Mouse (Mus musculus): ENCODE results near the gene Syngr1.

Gene Syngr1

DNA sequence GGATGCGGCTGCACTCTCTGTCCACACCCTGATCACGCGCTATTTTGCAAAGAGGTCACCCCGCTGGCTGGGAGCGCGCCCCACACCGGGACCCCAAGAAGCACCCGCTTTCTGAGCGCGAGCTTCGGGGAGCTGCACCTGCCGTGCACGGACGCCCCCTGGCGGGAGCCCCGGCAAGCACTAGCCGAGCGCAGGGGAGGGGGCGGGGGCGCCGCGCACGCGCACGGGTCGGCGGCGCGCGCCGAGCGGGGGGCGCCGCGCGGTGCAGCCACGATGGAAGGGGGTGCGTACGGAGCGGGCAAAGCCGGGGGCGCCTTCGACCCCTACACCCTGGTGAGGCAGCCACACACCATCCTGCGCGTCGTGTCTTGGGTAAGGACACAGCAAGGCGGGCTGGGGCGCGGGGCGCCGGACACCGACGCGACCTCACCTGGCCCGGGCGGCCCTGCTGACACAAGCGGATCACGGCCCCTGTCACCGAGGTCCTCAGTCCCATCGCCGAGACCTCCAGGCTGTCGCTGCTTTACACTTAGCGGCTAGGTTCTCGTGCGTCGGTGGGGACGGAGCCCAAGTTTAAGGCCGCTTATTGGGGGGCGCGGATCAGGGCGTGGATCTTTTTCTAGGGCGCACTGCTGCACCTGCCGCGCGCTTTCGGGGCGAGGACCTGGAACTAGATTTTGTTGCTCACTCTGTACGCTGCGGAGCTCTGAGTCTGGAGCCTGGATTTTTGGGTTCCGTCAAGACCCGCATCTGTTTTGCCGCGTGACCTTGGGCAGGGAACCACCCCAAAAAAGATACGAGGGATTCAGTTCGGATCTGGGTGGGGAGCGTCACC lies at the start of gene Syngr1, which contains the start of gene Rpl3:
Gene Syngr1, plus strand, starts transcription at position 214 of the 835 bp plus-strand sequence.
Gene Rpl3, minus strand, starts transcription at position 748 of the 835 bp plus-strand sequence.
- peak; percentile 84 for DNase-seq (ENCODE audit: low spot score)

- no peak for DNase-seq (ENCODE audit: low spot score)
Measured at GRCm38 (mm10) chr15:80042152-80042551, 49.0 kb upstream of the Syngr1 start.

DNA sequence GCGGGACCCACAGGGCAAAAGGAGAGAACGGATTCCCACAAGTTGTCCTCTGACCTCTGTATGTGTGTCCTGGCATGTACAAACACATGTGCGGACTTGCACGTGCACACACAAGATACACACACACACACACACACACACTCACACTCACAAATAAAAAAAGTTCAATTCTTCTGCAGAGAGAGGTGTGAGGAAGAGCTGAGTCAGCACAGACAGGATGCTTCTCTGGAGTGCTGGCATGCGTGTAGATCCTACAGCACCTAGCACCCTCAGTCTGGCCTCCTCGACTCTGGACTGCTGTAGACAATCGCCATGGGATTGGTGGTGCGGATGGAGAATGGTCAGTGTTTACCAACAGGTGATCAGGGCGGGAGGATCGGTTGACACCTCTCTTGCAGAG lies 46.9 kb upstream of the Syngr1 start:
- DNase-seq (ENCODE audit: low spot score) = no peak

- no peak for DNase-seq (ENCODE audit: low spot score)
Measured at GRCm38 (mm10) chr15:80045749-80046148, 45.4 kb upstream of the Syngr1 start.

- no peak for DNase-seq (ENCODE audit: low spot score)
Measured at GRCm38 (mm10) chr15:80047242-80047641, 43.9 kb upstream of the Syngr1 start.

DNA sequence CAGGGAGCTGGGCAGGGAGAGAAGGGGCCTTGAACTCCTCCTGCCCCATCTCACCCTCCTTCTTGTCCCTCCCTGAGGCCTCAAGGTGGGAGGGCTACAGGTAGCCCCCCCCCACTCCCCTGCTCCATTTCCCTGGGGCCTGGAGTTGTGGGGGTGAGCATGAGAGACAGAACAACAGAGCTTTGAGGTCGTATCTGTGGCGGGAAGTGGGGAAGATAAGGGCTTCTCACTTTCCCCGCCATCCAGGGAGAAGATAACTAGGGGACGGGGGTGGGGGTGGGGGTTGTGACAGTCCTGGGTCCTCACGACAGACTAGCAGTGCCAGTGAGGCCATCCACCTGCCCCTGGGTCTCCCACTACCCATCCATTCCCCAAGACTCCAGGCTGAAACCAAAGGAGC lies 43.2 kb upstream of the Syngr1 start:
- no peak for DNase-seq (ENCODE audit: low spot score)

DNA sequence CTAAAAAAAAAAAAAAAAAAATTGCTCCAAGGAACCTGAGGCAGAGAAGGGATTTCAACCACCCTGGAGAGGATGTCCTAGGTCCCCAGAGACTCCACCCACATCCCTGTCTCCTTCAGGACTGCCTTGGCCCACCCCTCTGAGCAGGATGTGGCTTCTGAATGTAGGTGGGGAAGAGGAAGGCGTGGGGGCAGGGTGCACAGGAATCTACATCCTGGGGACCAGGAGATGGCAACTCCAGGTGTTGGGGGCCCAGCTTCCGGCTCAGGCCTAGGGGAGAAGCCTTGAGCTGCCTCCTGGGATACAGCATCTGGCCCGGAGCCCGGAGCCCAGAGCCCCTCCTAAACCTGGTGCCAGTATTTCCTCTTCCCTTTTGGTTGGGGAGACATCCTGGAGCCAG lies 41.0 kb upstream of the Syngr1 start:
- no peak for DNase-seq (ENCODE audit: low spot score)

DNA sequence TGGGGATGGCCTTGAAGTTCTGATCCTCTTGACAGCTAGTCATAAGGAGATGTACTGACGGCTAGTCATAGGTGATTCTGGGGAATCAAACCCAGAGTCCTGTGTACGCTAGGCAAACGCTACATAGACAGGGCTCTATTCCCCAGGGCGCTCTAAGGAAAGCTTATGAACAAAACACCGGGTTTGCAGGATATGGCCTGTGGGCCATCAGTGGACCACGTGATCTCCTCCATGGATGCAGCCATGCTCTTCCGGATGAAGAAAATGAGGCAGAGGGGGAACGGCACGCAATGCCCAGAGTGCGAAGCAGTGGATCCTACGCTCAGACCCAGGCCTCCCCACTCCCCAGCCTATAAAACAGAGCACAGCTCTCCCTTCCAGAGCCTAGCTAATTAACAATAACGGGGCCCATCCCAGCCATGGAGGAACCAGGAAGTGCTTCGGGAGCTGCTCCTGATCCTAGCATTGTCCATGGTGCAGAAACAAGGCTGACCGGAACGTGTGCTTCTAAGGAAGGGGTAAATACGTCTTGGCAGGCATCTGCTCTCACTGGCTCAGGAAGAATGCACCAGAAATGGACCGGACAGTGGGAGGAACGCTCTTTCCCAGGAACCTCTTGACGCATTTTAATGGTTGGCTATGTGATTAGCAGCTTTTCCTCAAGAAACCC lies 39.9 kb upstream of the Syngr1 start:
- DNase-seq (ENCODE audit: low spot score) = no peak

DNA sequence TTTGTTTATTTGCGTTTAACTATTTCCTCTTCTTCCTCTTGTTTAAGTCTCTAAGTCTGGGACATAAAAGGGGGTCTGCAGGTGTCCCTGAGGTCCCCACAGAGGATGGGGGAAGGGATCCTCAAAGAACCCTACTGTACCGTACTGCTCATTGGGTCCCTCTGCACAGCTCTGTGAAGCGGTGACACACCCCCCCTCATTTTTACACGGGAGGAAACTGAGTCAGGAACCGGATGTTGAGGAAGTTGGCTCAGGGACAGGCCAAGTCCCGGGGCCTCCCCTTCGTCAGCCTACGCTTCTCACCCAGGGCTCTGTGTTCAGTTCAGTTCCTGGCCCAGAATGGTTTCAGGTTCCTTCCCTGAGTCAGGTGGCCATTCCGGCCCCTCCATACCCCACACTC lies 39.4 kb upstream of the Syngr1 start:
- DNase-seq (ENCODE audit: low spot score) = no peak

DNA sequence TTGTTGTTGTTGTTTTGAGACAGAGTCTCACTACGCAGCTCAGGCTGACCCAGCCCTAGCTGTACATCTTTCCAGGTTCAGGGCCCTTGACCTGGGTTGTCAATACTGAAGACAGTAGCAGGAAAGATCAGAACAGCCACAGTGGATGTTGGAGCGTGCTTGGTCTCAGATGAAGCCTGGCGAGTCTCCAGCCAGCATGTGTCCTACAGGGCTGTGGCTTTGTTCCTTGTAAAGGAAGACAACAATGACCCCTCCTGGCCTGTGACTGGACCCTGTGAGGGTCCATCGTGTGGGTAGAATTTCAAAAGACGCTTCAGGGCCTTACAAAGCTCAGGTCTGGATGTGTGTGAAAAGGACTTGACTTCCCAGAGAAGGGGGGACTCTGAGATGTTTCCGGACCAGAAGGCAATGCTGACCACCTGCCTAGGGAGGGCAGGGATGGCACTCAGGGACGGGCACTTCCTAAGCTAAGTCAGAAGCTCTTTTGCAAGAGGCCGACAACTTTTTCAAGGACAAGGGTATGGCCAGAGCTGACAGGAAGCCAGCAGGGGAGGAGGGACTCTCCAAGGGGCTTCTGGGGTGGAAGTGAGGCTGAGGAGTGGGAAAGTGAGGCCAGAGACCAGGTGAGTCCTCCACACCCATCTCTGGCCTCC lies 37.6 kb upstream of the Syngr1 start:
- peak; percentile 55 for DNase-seq (ENCODE audit: low spot score)

GRCm38 (mm10) chr15:80054034-80054710 lies 37.0 kb upstream of the Syngr1 start:
- peak; percentile 71 for DNase-seq (ENCODE audit: low spot score)

DNA sequence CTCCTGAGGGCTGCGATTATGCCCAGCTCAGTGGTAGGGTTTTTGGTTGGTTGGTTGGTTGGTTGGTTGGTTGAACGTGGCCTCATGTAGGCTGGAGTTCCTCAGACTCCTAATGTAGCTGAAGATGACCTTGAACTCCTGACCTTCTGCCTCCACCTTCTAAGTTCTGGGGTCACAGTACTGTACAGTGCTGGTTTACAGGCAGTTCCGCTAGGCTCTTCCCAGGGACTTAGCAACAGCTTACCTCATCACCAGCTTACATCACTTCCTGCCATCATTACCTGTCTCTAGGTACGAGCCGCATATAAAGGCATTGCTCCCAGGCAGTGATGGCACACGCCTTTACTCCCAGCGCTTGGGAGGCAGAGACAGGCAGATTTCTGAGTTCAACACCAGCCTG lies 33.0 kb upstream of the Syngr1 start:
- DNase-seq (ENCODE audit: low spot score) = no peak

DNA sequence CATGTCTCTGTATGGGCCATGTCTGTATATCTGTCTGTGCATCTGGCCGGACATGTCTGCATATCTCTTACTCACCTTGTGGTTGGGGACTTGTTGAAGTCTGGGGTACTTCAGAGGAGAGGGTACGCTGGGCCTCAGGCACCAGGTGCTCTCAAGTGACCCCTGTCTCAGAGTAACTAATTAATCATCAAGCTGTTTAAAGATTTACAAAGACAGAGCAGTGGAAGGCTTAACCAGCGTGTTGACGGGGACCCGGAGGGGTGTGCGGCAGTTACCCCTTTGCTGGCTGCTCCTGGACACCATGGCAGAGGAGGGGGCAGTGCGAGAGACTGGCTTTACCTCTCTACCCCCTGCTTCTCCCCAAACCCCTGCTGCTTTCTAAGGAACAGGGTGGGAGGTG lies 31.5 kb upstream of the Syngr1 start:
- no peak for DNase-seq (ENCODE audit: low spot score)

DNA sequence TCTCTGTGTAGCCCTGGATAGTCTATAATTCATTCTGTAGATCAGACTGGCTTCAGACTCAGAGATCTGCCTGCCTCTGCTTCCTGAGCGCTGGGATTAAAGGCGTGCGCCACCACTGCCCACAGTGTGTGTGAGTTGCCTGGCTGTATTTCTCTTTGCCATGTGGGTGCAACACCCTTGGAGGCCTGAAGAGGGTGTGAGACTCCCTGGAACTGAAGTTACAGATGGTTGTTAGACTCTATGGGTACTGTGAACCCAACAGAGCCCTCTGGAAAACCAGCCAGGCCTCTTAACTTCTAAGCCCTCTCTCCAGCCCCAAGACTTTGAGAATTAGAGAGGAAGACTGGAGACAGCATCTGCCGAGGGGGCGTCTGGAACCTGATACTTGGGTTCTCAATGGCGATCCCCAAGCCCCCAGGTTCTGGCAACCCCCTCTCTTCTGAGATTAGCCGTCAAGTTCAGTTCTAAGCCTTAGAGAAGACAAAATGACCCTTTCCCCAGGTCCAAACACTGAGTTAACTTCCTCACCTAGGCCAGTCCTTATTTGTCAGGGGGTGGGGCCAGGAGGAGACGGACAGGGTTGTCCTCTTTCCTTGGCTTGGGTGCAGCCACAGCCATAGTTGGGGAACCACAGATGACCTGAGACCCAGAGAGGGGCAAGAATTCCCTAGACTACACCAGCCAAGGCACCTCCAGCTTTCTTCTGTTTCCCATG lies 30.6 kb upstream of the Syngr1 start:
- no peak for DNase-seq (ENCODE audit: low spot score)

- DNase-seq (ENCODE audit: low spot score) = peak; percentile 59
Measured at GRCm38 (mm10) chr15:80061071-80061550, 30.0 kb upstream of the Syngr1 start.

GRCm38 (mm10) chr15:80062339-80062738 lies 28.8 kb upstream of the Syngr1 start:
- DNase-seq (ENCODE audit: low spot score) = no peak

DNA sequence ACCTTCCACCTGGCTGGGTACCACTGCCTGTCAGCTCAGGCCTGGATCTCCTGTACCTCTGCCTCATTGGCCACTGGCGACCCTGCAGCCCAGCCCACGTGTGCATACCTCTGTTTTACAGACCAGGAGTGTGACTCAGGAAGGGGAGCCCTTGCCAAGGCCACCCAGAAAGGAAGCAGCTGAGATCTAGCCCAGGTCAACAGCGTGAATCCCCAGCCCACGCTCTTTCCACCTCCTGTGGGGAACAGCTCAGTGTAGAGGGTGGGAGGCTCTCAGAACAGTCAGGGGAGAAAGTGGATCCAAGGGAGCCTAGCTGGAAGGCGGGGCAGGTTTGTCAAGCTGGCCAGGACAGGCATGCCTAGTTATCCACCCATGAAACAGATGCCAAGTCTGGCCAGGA lies 28.3 kb upstream of the Syngr1 start:
- DNase-seq (ENCODE audit: low spot score) = peak; percentile 43

- DNase-seq (ENCODE audit: low spot score) = no peak
Measured at GRCm38 (mm10) chr15:80064965-80065364, 26.2 kb upstream of the Syngr1 start.

DNA sequence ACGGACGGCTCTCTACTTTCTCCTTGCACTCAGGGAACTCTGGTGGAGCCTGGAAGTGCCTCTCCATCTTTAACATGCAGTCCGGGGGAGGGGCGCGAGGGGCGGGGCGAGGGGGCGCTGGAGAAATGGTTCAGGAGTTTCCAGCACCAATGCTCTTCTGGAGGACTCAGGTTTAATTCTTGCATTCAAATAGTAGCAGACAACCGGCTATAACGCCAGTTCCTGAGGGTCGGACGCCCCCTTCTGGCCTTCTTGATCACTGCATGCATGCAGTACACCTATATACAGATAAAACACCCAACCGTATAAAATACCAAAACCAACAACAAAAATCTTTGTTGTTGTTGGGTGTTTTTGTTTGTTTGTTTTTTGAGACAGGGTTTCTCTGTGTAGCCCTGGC lies 25.7 kb upstream of the Syngr1 start:
- peak; percentile 47 for DNase-seq (ENCODE audit: low spot score)

- no peak for DNase-seq (ENCODE audit: low spot score)
Measured at GRCm38 (mm10) chr15:80066538-80066937, 24.6 kb upstream of the Syngr1 start.

DNA sequence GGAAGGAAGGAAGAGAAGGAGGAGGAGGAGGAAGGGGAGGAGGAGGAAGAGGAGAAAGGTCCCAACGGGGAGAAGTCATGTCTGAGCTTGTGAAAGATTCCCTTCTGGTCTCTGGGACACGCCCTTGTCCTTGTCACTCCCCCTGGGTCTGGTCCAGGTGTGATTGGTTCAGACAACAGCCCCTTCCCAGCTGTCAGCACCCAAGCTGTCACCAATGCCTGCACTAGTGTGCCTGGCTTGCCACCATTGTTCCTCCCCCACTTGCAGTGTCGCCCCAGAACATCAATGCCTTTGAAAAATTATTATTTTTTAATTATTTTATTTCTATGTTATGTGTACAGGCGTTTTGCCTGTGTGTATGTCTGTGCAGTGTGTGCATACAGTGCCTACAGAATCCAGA lies 22.0 kb upstream of the Syngr1 start:
- no peak for DNase-seq (ENCODE audit: low spot score)

Measured in MN1 (cell line).